Mouse (Mus musculus): ENCODE results near the gene Agrn. TPM values are rescaled to one million over a fixed set of nuclear protein-coding genes. Genes with fewer than 3 reads are reported as not detected.

Agrn gene
- total and polyA plus RNA-seq, 2 experiments from 2014 or later, result 63.0 to 273 TPM

- Histone ChIP-seq H3K27me3 (ENCODE audit: insufficient read depth, low read length) (no peaks in the 10 kb centered on the region), H3K9ac (replicated peaks; ENCODE audit: low read length) (no peak overlapping the region), H3K36me3 (ENCODE audit: insufficient read depth, low read length) (no peaks in the 10 kb centered on the region), H3K27ac (no peak overlapping the region), H3K4me3 (ENCODE audit: low read length) (no peak overlapping the region), H3K4me2 (ENCODE audit: low read depth, low read length) (no peak overlapping the region), H3K9me3 (ENCODE audit: low read length) (no peaks in the 10 kb centered on the region), H3K4me1 (ENCODE audit: insufficient read depth, low read length) (no peaks in the 10 kb centered on the region)
- no peak for ATAC-seq
- DNase-seq (ENCODE audit: low spot score), result no peak
- WGBS, result 92% methylated on average over 2 of the region's 2 CpGs
- TF ChIP-seq CTCF (IDR thresholded peaks at IDR 0.05; ENCODE audit: low read depth), result no peak
Measured at GRCm38 (mm10) chr4:156216196-156216595, 18.9 kb upstream of the Agrn start.

- no peak within 1 kb of the TSS for H3K27ac ChIP-seq
- H3K27me3 ChIP-seq (ENCODE audit: insufficient read depth, low read length), result no peaks in the 10 kb centered on the region
- H3K4me1 ChIP-seq (ENCODE audit: insufficient read depth, low read length), result no peaks in the 10 kb centered on the region
- H3K4me3 ChIP-seq (ENCODE audit: low read length), result no peak within 1 kb of the TSS
- H3K4me2 ChIP-seq (ENCODE audit: low read depth, low read length), result no peak within 1 kb of the TSS
- WGBS, result 61% methylated on average over 4 of the region's 4 CpGs
- no peak within 1 kb of the TSS for H3K9ac ChIP-seq (replicated peaks; ENCODE audit: low read length)
- H3K36me3 ChIP-seq (ENCODE audit: insufficient read depth, low read length), result no peaks in the 10 kb centered on the region
- no peak for TF ChIP-seq CTCF (IDR thresholded peaks at IDR 0.05; ENCODE audit: low read depth)
- no peak for ATAC-seq
- H3K9me3 ChIP-seq (ENCODE audit: low read length), result no peaks in the 10 kb centered on the region
- DNase-seq (ENCODE audit: low spot score), result no peak
Measured at GRCm38 (mm10) chr4:156215649-156216048, 18.4 kb upstream of the Agrn start, which contains the start of gene Perm1. Perm1 (plus strand) TSS chr4:156215868.

GRCm38 (mm10) chr4:156213134-156213533 lies 15.8 kb upstream of the Agrn start:
- H3K4me1 ChIP-seq (ENCODE audit: insufficient read depth, low read length), result no peaks in the 10 kb centered on the region
- no peak for TF ChIP-seq CTCF (IDR thresholded peaks at IDR 0.05; ENCODE audit: low read depth)
- no peak overlapping the region for H3K27ac ChIP-seq
- H3K36me3 ChIP-seq (ENCODE audit: insufficient read depth, low read length), result no peaks in the 10 kb centered on the region
- H3K9ac ChIP-seq (replicated peaks; ENCODE audit: low read length), result no peak overlapping the region
- ATAC-seq (no peak), DNase-seq (ENCODE audit: low spot score) (no peak)
- H3K4me2 ChIP-seq (ENCODE audit: low read depth, low read length), result no peak overlapping the region
- 92% methylated on average over 13 of the region's 13 CpGs for WGBS
- H3K9me3 ChIP-seq (ENCODE audit: low read length), result no peaks in the 10 kb centered on the region
- no peaks in the 10 kb centered on the region for H3K27me3 ChIP-seq (ENCODE audit: insufficient read depth, low read length)
- no peak overlapping the region for H3K4me3 ChIP-seq (ENCODE audit: low read length)

- DNase-seq (ENCODE audit: low spot score) (no peak), ATAC-seq (no peak)
- TF ChIP-seq CTCF (IDR thresholded peaks at IDR 0.05; ENCODE audit: low read depth), result no peak
- Histone ChIP-seq H3K4me3 (ENCODE audit: low read length) (no peak overlapping the region), H3K27ac (no peak overlapping the region), H3K4me1 (ENCODE audit: insufficient read depth, low read length) (no peaks in the 10 kb centered on the region), H3K36me3 (ENCODE audit: insufficient read depth, low read length) (no peaks in the 10 kb centered on the region), H3K27me3 (ENCODE audit: insufficient read depth, low read length) (no peaks in the 10 kb centered on the region), H3K9ac (replicated peaks; ENCODE audit: low read length) (no peak overlapping the region), H3K4me2 (ENCODE audit: low read depth, low read length) (no peak overlapping the region), H3K9me3 (ENCODE audit: low read length) (no peaks in the 10 kb centered on the region)
- WGBS, result 81% methylated on average over 13 of the region's 13 CpGs
Measured at GRCm38 (mm10) chr4:156209963-156210635, 12.8 kb upstream of the Agrn start.

- Histone ChIP-seq H3K9me3 (ENCODE audit: low read length) (no peaks in the 10 kb centered on the region), H3K27ac (no peak overlapping the region), H3K4me3 (ENCODE audit: low read length) (no peak overlapping the region), H3K36me3 (ENCODE audit: insufficient read depth, low read length) (no peaks in the 10 kb centered on the region), H3K27me3 (ENCODE audit: insufficient read depth, low read length) (no peaks in the 10 kb centered on the region), H3K9ac (replicated peaks; ENCODE audit: low read length) (no peak overlapping the region), H3K4me1 (ENCODE audit: insufficient read depth, low read length) (no peaks in the 10 kb centered on the region), H3K4me2 (ENCODE audit: low read depth, low read length) (no peak overlapping the region)
- ATAC-seq, result no peak
- 90% methylated on average over 4 of the region's 4 CpGs for WGBS
- TF ChIP-seq CTCF (IDR thresholded peaks at IDR 0.05; ENCODE audit: low read depth), result no peak
- no peak for DNase-seq (ENCODE audit: low spot score)
Measured at GRCm38 (mm10) chr4:156208872-156209271, 11.6 kb upstream of the Agrn start.

- WGBS, result under 1% methylated on average over 48 of the region's 49 CpGs
- DNase-seq (ENCODE audit: low spot score), result peak; percentile 51
Measured at GRCm38 (mm10) chr4:156203413-156204131, 6.3 kb upstream of the Agrn start.

GRCm38 (mm10) chr4:156203001-156203412 lies 5.7 kb upstream of the Agrn start, which contains the start of gene AW011738:
AW011738 (plus strand) TSS chr4:156203304.
- WGBS, result under 1% methylated on average over 33 of the region's 39 CpGs
- Histone ChIP-seq H3K27ac (peak within 1 kb of the TSS; percentile 82), H3K36me3 (ENCODE audit: insufficient read depth, low read length) (no peaks in the 10 kb centered on the region), H3K9ac (replicated peaks; ENCODE audit: low read length) (peak within 1 kb of the TSS; percentile 78), H3K4me2 (ENCODE audit: low read depth, low read length) (peak within 1 kb of the TSS; percentile 94), H3K9me3 (ENCODE audit: low read length) (no peaks in the 10 kb centered on the region), H3K4me3 (ENCODE audit: low read length) (peak within 1 kb of the TSS; percentile 59), H3K27me3 (ENCODE audit: insufficient read depth, low read length) (no peaks in the 10 kb centered on the region), H3K4me1 (ENCODE audit: insufficient read depth, low read length) (no peaks in the 10 kb centered on the region)
- ATAC-seq (peak; percentile 86), DNase-seq (ENCODE audit: low spot score) (peak; percentile 84)
- no peak for TF ChIP-seq CTCF (IDR thresholded peaks at IDR 0.05; ENCODE audit: low read depth)

More at GRCm38 (mm10) chr4:156203413-156204131, 6.3 kb upstream of the Agrn start:
- Histone ChIP-seq H3K9me3 (ENCODE audit: low read length) (no peaks in the 10 kb centered on the region), H3K27me3 (ENCODE audit: insufficient read depth, low read length) (no peaks in the 10 kb centered on the region), H3K4me2 (ENCODE audit: low read depth, low read length) (peak overlapping the region; percentile 94), H3K27ac (peak overlapping the region; percentile 82), H3K9ac (replicated peaks; ENCODE audit: low read length) (peak overlapping the region; percentile 78), H3K36me3 (ENCODE audit: insufficient read depth, low read length) (no peaks in the 10 kb centered on the region), H3K4me3 (ENCODE audit: low read length) (peak overlapping the region; percentile 59), H3K4me1 (ENCODE audit: insufficient read depth, low read length) (no peaks in the 10 kb centered on the region)
- peak; percentile 61 for ATAC-seq
- no peak for TF ChIP-seq CTCF (IDR thresholded peaks at IDR 0.05; ENCODE audit: low read depth)

Measured in hindbrain, postnatal 0 days (tissue).